Mouse (Mus musculus) embryo, embryonic 10 days (tissue): Measurements from ENCODE around the gene Bckdha.
A peak's percentile ranks its signal among the peaks of the same experiment; 100 is the strongest.

Source experiments
- DNase-seq: peaks from one replicate; pipeline ENCODE4 v3.0.0-alpha.2; 2015; ENCODE audit warnings: low spot score

The Bckdha gene

DNA sequence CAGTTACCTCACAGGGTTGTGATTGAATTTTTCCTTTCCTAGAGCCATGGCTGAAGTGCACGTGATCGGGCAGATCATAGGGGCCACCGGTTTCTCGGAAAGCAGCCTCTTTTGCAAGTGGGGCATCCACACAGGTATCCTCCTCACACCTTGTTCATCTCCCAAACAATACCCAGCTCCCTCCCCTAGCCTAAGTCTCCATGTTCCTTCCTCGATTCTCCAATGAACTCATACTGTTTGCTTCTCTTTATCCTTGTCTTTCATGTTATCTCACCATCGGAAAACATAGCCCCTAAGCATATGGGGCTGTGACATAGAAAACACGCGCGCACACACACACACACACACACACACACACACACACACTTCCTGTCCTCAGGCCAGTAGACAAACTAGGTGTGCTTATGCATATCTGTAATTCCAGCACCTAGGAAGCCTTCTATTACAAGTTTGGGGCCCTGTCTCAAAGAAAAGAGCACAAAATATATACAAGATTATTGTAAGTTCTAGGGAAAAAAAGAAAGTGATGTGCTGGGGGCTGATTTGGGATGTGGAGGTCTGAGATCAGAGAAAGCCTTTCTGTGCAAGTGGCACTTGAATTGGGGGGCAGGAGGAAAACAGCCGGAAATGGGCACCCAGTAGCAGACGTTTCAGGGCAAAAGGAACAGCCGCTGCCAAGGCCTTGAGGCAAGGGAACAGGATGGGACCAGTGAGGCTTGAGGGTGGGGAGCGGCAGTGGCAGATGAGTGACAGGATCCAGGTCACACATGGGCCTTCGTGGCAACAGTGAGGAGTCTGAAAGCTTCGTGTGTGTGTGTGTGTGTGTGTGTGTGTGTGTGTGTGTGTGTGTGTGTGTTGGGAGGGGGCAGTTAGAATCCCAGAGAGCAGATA lies 22.8 kb upstream of the Bckdha start:
- no peak for DNase-seq

DNA sequence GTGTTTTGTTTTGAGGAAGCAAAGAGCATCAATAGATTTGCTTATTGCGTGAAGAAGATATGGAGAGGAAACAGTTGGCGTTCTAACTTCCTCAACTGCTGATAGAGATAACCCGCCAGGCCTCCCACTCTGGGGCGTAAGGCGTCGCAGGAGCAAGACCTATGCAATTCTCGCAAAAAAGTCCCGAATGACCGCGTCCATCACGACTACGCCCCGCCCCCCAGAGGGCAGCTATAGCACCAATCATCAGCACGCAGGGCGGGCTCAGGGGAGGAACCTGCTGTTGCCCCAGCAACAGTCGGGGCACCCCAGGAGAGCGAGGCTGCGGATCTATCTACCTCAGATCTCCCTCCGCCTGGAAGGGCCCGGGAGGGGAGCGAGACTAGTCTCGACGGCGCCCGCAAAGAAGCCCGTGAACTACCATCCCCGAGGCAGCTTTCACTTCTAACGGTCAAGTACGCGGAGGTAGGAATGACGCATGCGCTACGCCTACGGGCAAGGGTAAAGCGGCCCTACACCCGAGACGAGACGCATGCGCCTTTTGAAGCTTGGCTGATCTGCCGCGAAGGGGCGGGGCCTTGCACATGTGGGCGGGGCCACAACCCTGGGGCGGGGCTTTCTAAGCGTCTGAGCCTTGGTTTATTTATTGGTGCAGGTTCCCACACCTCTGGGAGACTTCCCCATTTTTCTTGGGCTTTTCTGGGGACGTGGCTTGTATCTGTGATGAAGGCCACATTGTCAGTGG lies 21.9 kb upstream of the Bckdha start, which contains the start of gene B9d2:
B9d2 (plus strand) TSS at position 267 of the 745 bp plus-strand sequence.
- DNase-seq, result peak; percentile 97

DNA sequence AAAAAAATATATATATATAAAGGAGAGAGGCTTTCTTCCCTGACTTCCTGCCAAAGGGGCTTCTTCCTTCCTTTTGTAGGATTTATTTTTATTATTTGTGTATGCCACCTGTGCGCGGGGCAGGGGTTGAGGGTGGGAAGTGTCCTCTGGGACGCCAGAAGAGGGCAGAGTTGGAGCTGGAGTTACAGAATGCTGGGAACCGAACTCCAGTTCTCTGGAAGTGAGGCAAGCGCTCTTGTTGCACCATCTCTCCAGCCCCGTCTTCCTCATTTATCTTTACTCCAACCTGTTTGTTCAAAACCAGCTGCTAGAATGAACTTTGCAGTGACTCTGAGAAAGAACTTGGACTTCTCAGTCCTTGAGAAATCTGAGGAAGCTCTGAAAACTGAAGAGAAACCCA lies 21.2 kb upstream of the Bckdha start:
- no peak for DNase-seq

DNA sequence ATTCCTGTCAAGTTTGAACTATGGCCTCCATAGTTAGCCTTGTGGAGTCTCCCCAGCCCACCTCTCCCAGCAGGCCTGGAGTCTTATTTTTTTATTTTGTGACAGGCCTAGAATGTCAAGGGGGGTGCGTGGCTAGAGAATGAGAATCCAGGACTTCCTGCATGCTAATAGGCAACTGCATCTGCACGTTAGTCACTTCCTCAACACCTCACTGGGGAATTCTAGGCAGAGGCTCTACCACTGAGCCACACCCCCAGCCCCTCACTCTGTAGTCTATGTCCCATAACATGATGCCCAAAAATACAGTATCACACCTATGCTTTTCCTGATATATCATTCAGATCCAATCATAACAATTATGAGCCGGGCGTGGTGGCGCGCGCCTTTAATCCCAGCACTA lies 18.2 kb upstream of the Bckdha start:
- DNase-seq, result no peak

DNA sequence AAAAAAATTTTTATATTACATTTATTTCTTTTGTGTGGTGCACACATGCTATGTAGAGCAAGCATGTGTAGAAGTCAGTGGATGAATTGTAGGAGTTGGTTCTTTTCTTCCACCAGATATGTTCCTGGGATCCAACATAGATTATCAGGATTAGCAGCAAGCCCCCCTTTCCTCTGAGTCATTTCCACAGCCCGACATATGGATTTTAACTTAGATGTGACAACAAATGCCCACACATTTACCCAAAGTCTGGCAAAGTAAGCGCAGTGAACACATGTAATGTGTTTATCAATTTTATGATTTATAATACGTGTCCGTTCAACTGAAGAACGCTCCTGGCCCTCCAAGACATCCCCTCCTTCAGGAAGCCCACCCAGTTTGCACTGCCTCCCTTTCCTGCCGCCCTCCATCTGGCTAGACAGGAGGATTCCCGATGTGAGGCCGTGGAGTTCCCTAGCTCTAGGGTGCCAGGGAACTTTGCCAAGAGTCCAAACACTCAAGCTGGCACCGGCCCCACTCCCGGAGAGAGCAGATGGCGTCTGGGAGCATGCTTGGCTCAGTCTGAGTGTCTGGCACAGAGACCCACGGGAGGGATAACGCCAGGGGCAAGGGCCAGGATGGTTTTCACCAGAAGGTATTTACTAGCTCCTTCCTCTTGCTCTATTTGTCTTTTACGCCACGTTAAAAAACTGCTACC lies 17.5 kb upstream of the Bckdha start:
- no peak for DNase-seq

DNA sequence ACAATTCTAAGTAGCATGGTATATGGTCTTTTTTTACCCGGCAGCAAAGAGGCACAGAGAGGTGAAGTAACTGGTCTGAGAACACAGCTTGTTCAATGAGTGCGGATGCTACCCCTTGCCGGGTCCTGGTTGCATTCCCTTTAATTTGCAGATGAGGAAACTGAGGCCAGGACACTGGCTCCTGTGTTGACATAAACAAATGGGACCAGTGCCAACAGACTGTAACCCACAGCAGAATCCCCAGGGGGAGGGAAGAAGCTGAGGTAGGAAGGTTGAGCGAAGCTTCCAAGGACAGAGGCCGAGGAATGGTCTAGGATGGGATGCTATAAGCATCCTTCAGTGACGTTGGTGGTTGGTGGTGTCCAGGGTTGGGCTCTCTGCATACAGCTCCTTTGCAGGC lies 16.6 kb upstream of the Bckdha start:
- DNase-seq, result no peak

DNA sequence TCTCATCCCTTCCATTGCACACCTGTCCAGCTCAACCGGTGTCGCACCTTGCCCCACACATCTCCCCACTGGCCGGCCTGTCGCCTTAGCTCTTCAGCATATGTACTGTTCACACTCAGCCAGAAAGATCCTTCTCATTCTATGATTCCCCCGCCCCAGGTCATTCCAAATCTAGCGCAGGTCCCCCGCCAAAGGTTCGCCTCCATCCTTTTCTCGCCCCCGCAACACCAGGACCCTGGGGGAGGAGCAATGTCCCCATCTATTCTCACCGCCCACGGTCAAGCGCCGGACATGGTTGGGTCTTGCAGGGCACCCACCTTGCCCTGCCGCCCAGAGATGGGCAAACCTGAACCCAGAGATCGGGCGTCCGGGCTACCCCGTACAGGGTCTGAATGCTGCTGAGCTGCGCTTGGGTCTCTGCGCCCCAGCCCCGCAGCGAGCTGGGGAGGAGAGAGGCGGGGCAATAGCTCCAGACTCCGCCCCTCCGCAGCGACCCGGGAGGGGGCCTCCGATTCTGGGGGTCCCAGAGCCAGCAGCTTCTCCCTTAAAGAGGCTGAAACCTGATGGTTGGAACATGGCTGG lies 16.0 kb upstream of the Bckdha start, which contains the start of gene Tmem91:
Tmem91 (minus strand) TSS at position 448 of the 582 bp plus-strand sequence.
- no peak for DNase-seq

DNA sequence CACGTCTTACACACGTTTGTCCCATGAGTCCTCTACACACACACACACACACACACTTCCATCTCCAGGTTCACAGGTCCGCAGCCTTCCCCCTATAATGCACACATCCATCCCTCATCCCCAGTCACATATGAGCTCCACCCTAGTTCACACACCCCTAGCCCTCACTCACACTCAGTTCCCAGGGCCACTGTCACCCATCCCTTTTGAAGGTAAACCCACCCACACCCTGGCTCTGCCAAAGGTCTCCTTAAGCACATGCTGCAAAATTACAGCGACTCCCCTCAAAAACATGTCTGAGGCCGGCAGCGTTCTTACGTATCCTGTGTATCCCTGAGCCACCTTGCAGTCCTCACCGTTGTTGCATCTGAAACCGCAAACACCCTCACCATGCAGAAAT lies 15.5 kb upstream of the Bckdha start:
- DNase-seq, result no peak

DNA sequence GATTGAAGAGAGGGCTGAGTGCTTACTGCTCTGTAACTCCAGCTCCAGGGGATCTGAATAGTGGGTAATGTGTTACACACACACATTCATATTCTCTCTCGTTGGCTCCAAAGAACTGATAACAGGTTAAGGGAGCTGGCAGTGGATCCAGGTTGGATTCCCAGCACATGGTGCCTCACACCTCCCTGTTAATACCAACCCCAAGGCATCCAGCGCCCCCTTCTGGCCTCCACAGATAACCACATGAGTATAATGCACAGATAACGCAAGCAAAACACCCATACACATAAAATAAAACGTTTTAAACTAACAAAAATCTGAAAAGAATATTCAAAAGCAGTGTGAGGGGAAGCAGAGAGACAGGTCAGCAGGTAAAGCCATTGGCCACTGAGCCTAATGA lies 13.7 kb upstream of the Bckdha start:
- no peak for DNase-seq

DNA sequence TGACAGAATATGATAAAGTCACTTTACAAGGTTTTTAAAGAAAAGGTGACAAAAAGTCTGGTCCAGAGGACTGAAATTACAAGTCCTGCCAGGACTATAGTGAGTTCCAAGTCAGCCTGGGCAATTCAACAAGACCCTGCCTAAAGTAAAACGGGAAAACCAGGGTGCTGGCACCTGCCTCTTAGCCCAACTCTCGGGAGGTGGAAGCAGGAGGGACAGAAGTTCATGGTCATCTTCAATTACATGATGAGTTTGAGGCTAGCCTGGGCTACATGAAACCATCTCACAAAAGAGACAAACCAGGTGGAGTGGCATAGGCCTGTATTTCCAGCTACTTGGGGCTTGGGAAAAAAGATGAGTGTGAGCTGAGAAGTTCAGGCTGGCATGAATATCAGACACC lies 12.9 kb upstream of the Bckdha start:
- no peak for DNase-seq

DNA sequence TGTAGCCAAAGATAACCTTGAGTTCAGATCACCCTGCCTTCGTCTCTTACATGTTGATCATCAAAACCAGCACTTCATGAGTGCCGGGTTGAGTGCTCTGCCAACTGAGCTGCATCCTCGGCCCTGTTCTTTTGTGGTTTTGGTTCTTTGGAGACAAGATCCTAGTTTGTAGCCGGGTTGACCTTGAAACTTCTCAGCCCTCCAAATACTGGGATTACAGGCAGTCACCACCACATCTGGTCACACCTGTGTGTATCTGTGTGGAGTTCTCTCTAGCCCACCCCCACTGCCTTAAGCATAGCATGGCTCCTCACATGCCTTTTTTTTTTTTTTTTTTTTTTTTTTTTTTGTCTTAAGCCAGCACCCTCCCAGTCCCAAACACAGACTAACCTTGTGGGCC lies 11.3 kb upstream of the Bckdha start:
- DNase-seq, result no peak

DNA sequence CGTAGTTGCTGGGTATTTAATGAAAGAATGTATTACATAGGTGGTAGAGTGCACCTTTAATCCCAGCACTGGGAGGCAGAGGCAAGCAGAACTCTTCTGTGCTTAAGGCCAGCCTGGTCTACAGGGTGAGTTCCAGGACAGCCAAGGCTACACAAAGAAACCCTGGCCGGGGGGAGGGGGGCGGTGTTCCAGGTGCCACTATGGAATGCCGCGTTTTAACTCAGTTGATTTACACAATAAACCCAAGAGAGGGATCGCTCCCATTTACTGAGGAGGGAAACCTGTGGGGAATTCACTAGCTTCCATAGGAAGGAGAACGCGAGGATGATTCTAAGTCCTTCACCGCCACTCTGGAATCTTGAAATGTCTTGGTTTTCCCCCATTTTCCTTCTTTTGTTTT lies 10.8 kb upstream of the Bckdha start:
- DNase-seq, result no peak

DNA sequence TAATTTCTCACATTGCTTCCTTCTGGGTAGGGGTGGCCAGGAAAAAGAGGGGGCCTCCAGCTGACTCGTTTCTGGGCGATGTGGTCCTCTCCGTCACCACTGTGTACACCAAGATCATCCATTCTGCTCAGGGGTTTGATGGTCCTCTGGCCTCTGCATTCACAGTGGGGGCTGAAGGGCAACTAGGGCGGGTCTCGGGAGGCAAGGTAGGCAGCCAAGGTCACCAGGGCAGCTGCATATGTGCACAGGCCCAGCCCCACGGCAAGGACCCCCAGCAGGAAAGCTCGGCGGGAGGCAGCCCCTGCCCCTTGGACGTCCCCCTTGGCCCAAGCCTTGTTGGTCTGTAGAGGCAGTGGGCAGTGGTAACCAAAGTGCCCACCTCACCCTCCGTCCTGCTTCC lies 10.4 kb upstream of the Bckdha start:
- DNase-seq, result no peak

DNA sequence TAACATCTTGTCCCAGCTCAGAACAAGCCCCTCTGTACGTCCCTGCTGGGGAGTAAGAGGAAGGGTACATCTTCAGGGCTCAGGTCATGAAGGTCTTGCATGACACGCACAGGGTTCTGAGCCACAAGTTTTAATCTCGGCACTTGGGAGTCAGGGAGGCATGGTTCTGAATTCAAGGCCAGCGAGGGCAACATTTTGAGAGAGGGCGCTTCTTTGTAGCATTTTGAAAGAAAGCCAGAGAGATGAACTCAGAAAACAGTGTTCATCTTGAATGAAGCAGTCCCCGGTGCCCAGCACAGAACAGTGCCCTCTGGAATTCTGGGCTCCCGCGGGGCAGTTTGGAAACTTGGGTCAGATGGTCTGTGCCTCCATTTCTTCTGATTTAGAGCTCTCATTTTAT lies 7.6 kb upstream of the Bckdha start:
- no peak for DNase-seq

DNA sequence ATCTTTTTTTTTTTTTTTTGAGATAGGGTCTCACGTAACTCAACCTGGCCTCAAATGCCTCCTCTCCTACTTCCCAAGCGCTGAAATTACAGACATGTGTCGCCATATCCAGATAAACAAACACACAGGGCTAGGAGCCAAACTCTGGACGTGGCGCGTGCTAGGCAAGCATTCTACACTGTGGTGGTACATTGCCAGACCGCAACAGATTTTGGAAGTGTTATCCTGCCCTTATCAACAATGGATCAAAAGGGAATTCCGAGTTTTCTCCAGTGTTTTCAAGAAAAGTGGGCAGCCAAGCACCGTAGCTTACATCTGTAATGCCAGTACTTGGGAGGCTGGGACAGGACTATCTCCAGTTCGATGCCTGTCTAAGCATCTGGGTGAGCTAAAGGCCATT lies 996 bp downstream of the Bckdha start:
- DNase-seq, result no peak

DNA sequence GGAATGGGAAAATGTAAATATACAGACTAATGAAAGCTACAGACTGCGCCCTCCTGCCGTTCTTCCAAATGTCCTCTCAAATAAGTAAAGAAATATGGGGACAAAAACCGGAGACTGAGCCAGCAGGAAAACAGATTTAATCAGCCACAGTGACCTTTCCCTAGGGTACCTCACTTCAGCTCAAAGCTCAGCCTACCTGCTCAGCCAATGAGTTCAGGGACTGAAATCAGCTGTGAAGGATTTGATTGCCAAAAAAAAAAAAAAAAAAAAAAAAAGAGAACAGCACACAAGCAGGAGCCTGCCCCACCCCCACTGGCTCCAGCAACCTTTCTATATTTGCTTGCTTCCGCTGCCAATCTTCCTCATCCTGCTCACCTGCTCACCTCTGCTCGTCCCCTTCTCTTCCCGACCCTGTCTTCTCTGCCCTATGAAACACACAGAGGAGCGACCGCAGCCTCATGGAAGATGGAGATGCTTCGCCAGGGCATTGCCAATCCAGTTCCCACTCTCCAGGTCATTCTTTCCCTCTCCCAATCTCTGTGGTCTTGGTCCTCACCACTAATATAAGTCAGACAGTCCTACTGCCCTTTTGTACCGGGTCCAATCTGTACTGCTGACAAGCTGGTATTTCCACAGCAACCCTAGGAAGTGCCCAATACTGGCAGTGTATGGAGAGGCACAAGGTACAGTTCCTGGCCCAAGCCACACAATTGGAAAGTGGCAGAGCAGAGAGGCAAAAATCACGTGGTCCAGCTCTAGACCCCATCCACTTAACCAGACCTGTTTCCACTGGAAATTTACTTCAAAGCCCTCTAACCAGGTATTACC lies 3.0 kb downstream of the Bckdha start:
- no peak for DNase-seq

DNA sequence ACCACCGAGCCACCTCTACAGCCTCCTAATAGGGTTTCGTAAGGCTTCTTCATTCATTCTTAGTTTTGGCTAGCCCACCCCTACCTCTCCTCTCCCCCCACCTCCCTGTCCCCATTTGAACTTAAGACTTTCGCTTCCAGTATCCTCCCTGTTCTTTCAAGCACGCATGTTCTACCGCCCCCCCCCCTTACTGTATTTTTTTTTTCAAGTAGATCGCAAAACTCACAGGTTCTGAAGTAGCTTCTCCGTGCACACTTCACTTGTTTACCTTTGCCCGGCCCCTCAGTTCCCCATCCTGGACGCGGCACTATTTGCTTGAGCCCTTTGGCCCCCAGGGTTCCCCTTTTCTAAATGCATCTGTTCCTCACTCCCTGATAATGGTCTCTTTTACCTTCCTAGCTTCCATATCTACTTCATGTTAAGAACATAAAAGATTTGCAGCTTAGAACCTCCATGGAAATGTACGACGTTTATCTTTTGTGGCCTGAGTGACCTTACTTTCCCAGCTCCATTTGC lies 6.5 kb downstream of the Bckdha start:
- no peak for DNase-seq

DNA sequence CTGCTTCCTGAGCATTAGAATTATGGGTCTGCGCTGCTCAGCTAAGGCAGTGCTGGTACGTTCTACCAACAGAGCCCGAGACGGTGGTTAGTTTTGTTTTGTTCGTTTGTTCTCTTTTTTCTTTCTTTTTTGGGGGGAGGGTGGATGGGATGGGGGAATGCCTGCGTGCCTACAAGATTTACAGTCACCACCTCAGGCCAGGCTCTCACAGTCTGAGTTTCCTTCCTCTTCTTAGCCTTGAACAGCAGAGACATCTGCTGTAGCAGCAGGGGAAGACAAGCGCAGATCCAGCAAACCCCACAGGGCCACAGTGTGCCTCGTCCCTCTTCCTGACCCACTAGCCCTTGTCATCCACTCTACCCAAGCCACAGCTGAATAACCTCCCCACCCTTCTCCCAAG lies 7.5 kb downstream of the Bckdha start:
- DNase-seq, result no peak

DNA sequence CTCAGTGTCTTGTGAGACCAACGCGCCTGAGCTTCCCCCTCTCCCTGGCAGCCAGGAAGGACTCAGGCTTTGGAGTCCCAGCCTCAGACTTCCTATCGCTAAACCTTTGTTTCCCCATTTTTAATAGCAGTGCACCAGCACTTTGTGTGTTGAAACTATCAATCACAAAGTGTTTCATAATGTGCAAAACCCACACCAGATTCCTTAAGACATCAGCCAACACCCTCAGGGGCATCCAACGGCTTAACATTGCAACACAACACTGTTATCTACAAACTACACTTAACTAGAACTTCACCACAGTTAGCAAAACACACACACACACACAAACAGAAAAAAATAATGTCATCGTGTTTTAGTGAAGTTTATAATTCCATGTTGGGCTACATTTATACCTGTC lies 8.9 kb downstream of the Bckdha start:
- no peak for DNase-seq

DNA sequence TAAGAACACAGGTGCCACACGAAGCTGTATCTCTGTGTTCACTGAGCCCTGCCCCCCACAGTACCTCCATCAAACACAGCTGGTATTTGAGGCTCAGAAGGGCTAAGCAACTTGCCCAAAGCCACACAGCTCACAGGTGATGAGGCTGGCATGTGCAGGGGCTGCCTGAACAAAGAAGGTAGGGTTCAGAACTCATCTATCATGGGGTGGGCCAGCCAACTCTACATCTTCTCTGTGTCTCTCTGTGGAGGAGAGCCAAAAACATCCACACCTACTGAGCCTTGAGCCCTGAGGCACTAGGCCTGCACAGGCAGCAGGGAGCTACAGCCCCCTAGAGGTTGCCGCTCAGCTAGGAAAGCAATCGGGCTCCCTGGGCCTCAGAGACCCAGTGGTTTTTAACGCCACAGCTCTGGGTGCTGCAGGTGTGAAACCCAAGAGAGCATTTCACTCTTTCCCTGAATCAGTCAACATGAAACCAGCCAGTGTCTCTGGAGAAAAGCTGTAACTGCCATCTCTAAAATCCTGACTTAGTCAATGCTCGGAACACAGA lies 11.1 kb downstream of the Bckdha start:
- DNase-seq, result no peak

DNA sequence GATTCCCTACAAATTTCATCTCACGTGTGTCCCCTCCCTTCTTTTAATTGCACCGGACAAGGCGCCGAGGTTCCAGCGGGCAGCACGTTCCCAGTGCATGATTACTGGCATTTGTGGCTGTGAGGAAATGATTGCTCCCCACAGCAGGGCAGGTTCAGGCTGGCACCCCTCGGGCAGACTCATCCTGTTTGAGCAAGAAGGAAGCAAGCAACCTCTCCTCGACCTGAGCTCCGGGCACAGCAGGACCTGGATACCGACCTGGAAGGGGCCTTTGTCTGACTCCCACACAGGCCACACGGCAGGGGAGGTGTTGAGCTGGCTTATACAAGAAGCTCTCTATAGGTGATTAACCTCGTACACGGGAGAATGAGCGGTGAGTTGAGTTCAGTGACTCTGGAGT lies 13.7 kb downstream of the Bckdha start:
- DNase-seq, result no peak
